Mouse (Mus musculus) forebrain, embryonic 11.5 days (tissue): ENCODE results near the gene Trip6. TPM values are rescaled to one million over a fixed set of nuclear protein-coding genes. Genes with fewer than 3 reads are reported as not detected.

Experiments
- microRNA-seq: library from miRNA; unstranded; fragments of <30 nt; microRNA quantifications from one replicate; pipeline ENCODE4, GENCODE M21; 2016; ENCODE audit not compliant: insufficient number of aligned reads
- polyA plus RNA-seq: library from polyadenylated mRNA; unstranded; fragments of >200 nt; fragmentation: Nextera tagmentation; extraction: Ambion mirVana; gene quantifications from 2 replicates; pipeline ENCODE4 v1.2.1, GENCODE M21; 2014

Trip6 gene
- polyA plus RNA-seq, 1 experiment from 2014 or later, result 50.1 TPM

Small RNAs within 50 kb of the gene (microRNA-seq; reads per million reads assigned to microRNA genes)
- not detected for gene Mir7036
- not detected for gene Mir8116

Other genes with a start within 250 kb of the Trip6 start
- gene Serpine1, start 242.1 kb downstream of the Trip6 start, polyA plus RNA-seq, result 0.20 TPM in 1 of 2 replicates, not detected in the other
- gene Trim56, start 198.2 kb downstream of the Trip6 start, polyA plus RNA-seq, result 6.2 and 7.6 TPM in 2 replicates
- gene Muc3, start 165.1 kb downstream of the Trip6 start, polyA plus RNA-seq, result not detected in 2 replicates
- gene Muc3a, start 102.0 kb downstream of the Trip6 start, polyA plus RNA-seq, result not detected in 2 replicates
- gene Ache, start 26.9 kb downstream of the Trip6 start, polyA plus RNA-seq, result 3.0 and 3.7 TPM in 2 replicates
- 6.8 and 8.0 TPM in 2 replicates for gene Ufsp1, start 19.8 kb downstream of the Trip6 start, polyA plus RNA-seq
- gene Srrt, start 6.7 kb downstream of the Trip6 start, polyA plus RNA-seq, result 190 TPM in 2 replicates
- 9.9 and 10.5 TPM in 2 replicates for gene Slc12a9, start 19.2 kb upstream of the Trip6 start, polyA plus RNA-seq
- gene Ephb4, start 35.7 kb upstream of the Trip6 start, polyA plus RNA-seq, result 34.6 and 35.0 TPM in 2 replicates
- gene Zan, start 162.7 kb upstream of the Trip6 start, polyA plus RNA-seq, result 0.11 and 0.15 TPM in 2 replicates
- gene Pop7, start 188.1 kb upstream of the Trip6 start, polyA plus RNA-seq, result 55.9 and 62.4 TPM in 2 replicates
- gene Gigyf1, start 204.1 kb upstream of the Trip6 start, polyA plus RNA-seq, result 14.0 and 14.9 TPM in 2 replicates
- 0.40 and 0.84 TPM in 2 replicates for gene Epo, start 218.8 kb upstream of the Trip6 start, polyA plus RNA-seq
- 410 and 508 TPM in 2 replicates for gene Gnb2, start 219.1 kb upstream of the Trip6 start, polyA plus RNA-seq
- 20.5 and 22.8 TPM in 2 replicates for gene Actl6b, start 239.1 kb upstream of the Trip6 start, polyA plus RNA-seq